Mouse (Mus musculus) forebrain, embryonic 14.5 days (tissue): ENCODE results near the gene Ghrhr. TPM values are rescaled to one million over a fixed set of nuclear protein-coding genes. Genes with fewer than 3 reads are reported as not detected.

Experiments
- polyA plus RNA-seq: library from polyadenylated mRNA; unstranded; fragments of >200 nt; fragmentation: Nextera tagmentation; extraction: Ambion mirVana; gene quantifications from 2 replicates; pipeline ENCODE4 v1.2.1, GENCODE M21; 2014

The Ghrhr gene
- polyA plus RNA-seq, 1 experiment from 2014 or later, result not detected

Other genes starting within 250 kb of the Ghrhr start
- 0.50 and 0.62 TPM in 2 replicates for gene Crhr2, start 243.3 kb upstream of the Ghrhr start, polyA plus RNA-seq
- gene Inmt, start 201.3 kb upstream of the Ghrhr start, polyA plus RNA-seq, result 0.21 TPM in 1 of 2 replicates, not detected in the other
- gene Mindy4, start 172.9 kb upstream of the Ghrhr start, polyA plus RNA-seq, result 15.8 and 18.6 TPM in 2 replicates
- 2.8 and 2.9 TPM in 2 replicates for gene Aqp1, start 39.9 kb upstream of the Ghrhr start, polyA plus RNA-seq
- 25.8 and 30.7 TPM in 2 replicates for gene Adcyap1r1, start 75.7 kb downstream of the Ghrhr start, polyA plus RNA-seq